Mouse (Mus musculus) embryonic fibroblast, embryonic 13.5 days (primary cell): ENCODE results near the gene Ripk3.
A peak's percentile ranks its signal among the peaks of the same experiment; 100 is the strongest.

ENCODE experiments used
- CTCF ChIP-seq: IDR thresholded peaks from 2 replicates; pipeline ENCODE4 v1.5.1; 2011; ENCODE audit warnings: mild to moderate bottlenecking, control low read depth, low read length, moderate library complexity, borderline replicate concordance; ENCODE audit not compliant: insufficient read depth
- POLR2A ChIP-seq: IDR thresholded peaks from 2 replicates; pipeline ENCODE4 v1.6.1; 2011; ENCODE audit warnings: low read depth, mild to moderate bottlenecking, control low read depth, low read length, moderate library complexity

GRCm38 (mm10) chr14:55762001-55762821 is 26.5 kb downstream of the Ripk3 start:
- TF ChIP-seq CTCF, result no peak
- TF ChIP-seq POLR2A, result peak; percentile 53
